ENCODE assay signal across 8 mouse cellular contexts in the genomic region with DNA sequence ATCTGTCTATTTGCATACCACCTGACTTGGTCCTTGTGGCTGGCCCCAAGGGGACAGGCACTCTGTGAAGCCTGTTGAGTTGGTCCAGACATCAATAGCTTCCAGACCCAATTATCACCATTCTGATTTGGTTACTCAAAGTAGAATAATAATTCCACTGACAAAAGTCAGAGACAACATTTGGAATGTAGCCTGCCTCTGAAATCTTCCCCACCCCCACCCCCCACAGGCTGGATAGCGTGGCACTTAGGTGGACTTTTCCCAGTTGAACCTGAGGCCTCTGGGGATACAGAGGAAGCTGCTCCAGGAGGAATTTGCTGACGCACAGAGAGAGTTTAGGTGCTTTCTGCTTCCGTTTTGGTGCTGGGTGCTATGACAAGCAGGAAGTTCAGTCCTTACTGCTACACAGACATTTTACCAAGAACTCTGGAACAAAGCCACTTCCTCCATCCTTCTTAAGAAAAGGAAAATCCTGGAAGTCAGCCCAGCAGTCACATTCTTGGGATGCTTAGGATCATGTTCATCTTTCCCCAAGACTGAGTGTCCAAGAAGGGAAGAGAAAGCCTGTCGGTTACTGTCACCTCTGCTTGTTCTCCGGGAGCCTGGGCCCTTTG. TPM values are rescaled to one million over a fixed set of nuclear protein-coding genes. Genes with fewer than 3 reads are reported as not detected.
DNase-seq lines count a peak whose midpoint lies in the region; ATAC-seq and TF ChIP-seq lines count a peak whose summit lies in the region.

No protein-coding gene starts in this region.

- 62% methylated on average over 5 of the region's 5 CpGs for WGBS in hindbrain, embryonic 10.5 days
- WGBS in hindbrain, embryonic 11.5 days: 60% methylated on average over 5 of the region's 5 CpGs
- 47% methylated on average over 5 of the region's 5 CpGs for WGBS in forebrain, embryonic 15.5 days
- 65% methylated on average over 5 of the region's 5 CpGs for WGBS in kidney, embryonic 14.5 days

- no peaks in the 10 kb centered on the region for H3K79me2 ChIP-seq in myocyte (ENCODE audit: control insufficient read depth, insufficient read depth)

- ATAC-seq in hindbrain, embryonic 11.5 days (ENCODE audit: low FRiP score): no peak
- ATAC-seq in forebrain, embryonic 15.5 days (replicated peaks): peak; percentile 9; the same call in 1 of the 2 replicates
- ATAC-seq in kidney, embryonic 14.5 days (ENCODE audit: low FRiP score, low TSS enrichment): peak; percentile 24; the same call in 1 of the 2 replicates
- ATAC-seq in frontal cortex, adult (ENCODE audit: low TSS enrichment): no peak

- H3K4me2 ChIP-seq in hindbrain, embryonic 11.5 days (replicated peaks; ENCODE audit: low read depth, low read length): no peak overlapping the region
- no peak overlapping the region for H3K4me2 ChIP-seq in forebrain, embryonic 15.5 days (replicated peaks)
- H3K4me2 ChIP-seq in kidney, embryonic 14.5 days (replicated peaks; ENCODE audit: low read depth, low read length): no peak overlapping the region
- peak overlapping the region; percentile 43 for H3K4me2 ChIP-seq in myocyte (ENCODE audit: low read depth)

- no peak overlapping the region for H3K4me3 ChIP-seq in hindbrain, embryonic 10.5 days
- no peak overlapping the region for H3K4me3 ChIP-seq in hindbrain, embryonic 11.5 days (ENCODE audit: low read depth, low read length)
- no peak overlapping the region for H3K4me3 ChIP-seq in forebrain, embryonic 15.5 days
- H3K4me3 ChIP-seq in kidney, embryonic 14.5 days (ENCODE audit: low read length): no peak overlapping the region
- H3K4me3 ChIP-seq in myocyte: no peak overlapping the region

- H3K9me3 ChIP-seq in hindbrain, embryonic 10.5 days: no peaks in the 10 kb centered on the region
- no peaks in the 10 kb centered on the region for H3K9me3 ChIP-seq in hindbrain, embryonic 11.5 days (ENCODE audit: control insufficient read depth, low read length)
- no peaks in the 10 kb centered on the region for H3K9me3 ChIP-seq in forebrain, embryonic 15.5 days
- no peaks in the 10 kb centered on the region for H3K9me3 ChIP-seq in kidney, embryonic 14.5 days (ENCODE audit: control insufficient read depth, low read length)

- H3K4me1 ChIP-seq in hindbrain, embryonic 10.5 days (replicated peaks): peaks cover 36% of the 10 kb centered on the region
- no peaks in the 10 kb centered on the region for H3K4me1 ChIP-seq in hindbrain, embryonic 11.5 days (replicated peaks; ENCODE audit: control insufficient read depth, insufficient read depth, low read length)
- peaks cover 54% of the 10 kb centered on the region for H3K4me1 ChIP-seq in forebrain, embryonic 15.5 days
- peaks cover 5% of the 10 kb centered on the region; the same call in 1 of the 2 replicates for H3K4me1 ChIP-seq in kidney, embryonic 14.5 days (ENCODE audit: control insufficient read depth, insufficient read depth, low read length)

- 0 out of 2 replicates have a peak overlapping the region, but pooled peaks have one; percentile 45 for H3K27ac ChIP-seq in hindbrain, embryonic 10.5 days
- no peak overlapping the region for H3K27ac ChIP-seq in hindbrain, embryonic 11.5 days (ENCODE audit: low read depth, low read length)
- H3K27ac ChIP-seq in forebrain, embryonic 15.5 days (replicated peaks): peak overlapping the region; percentile 84
- peak overlapping the region; percentile 8; the same call in 1 of the 2 replicates for H3K27ac ChIP-seq in kidney, embryonic 14.5 days (ENCODE audit: low read depth, low read length)

- DNase-seq in hindbrain, embryonic 10.5 days (ENCODE audit: low spot score): no peak
- DNase-seq in hindbrain, embryonic 11.5 days (ENCODE audit: low spot score): no peak
- DNase-seq in urinary bladder, postnatal 36 days (ENCODE audit: low spot score in 2 of 2): no peak
- DNase-seq in urinary bladder, adult 2 months (ENCODE audit: low spot score): no peak

- no peak for TF ChIP-seq POLR2A in myocyte (IDR thresholded peaks at IDR 0.05; ENCODE audit: insufficient read length, low read depth)

- H3K27me3 ChIP-seq in hindbrain, embryonic 10.5 days (ENCODE audit: insufficient read depth, poor library complexity, severe bottlenecking): peaks cover 16% of the 10 kb centered on the region
- H3K27me3 ChIP-seq in hindbrain, embryonic 11.5 days (ENCODE audit: control insufficient read depth, insufficient read depth, low read length): no peaks in the 10 kb centered on the region
- no peaks in the 10 kb centered on the region for H3K27me3 ChIP-seq in forebrain, embryonic 15.5 days
- H3K27me3 ChIP-seq in kidney, embryonic 14.5 days (ENCODE audit: control insufficient read depth, insufficient read depth, low read length): no peaks in the 10 kb centered on the region
- H3K27me3 ChIP-seq in myocyte (ENCODE audit: control insufficient read depth, insufficient read depth, insufficient read length): no peaks in the 10 kb centered on the region

- no peaks in the 10 kb centered on the region for H3K36me3 ChIP-seq in hindbrain, embryonic 10.5 days
- H3K36me3 ChIP-seq in hindbrain, embryonic 11.5 days (ENCODE audit: control insufficient read depth, insufficient read depth, low read length): no peaks in the 10 kb centered on the region
- 0 out of 2 replicates have a peak, but pooled peaks cover 3% of the 10 kb centered on the region for H3K36me3 ChIP-seq in forebrain, embryonic 15.5 days
- no peaks in the 10 kb centered on the region for H3K36me3 ChIP-seq in kidney, embryonic 14.5 days (ENCODE audit: control insufficient read depth, insufficient read depth, low read length)
- H3K36me3 ChIP-seq in myocyte (ENCODE audit: control insufficient read depth, insufficient read depth): no peaks in the 10 kb centered on the region

- no peak overlapping the region for H3K9ac ChIP-seq in hindbrain, embryonic 11.5 days (ENCODE audit: low read depth, low read length)
- no peak overlapping the region for H3K9ac ChIP-seq in forebrain, embryonic 15.5 days (replicated peaks)
- H3K9ac ChIP-seq in kidney, embryonic 14.5 days (ENCODE audit: low read depth, low read length): no peak overlapping the region

- no peak overlapping the region for H3ac ChIP-seq in myocyte (ENCODE audit: control insufficient read depth, insufficient read length)

TF ChIP-seq in myocyte, 11 proteins besides CTCF, POLR2A, EP300 and RAD21:
- TF ChIP-seq TCF3 (IDR thresholded peaks at IDR 0.05; ENCODE audit: insufficient read length, low read depth) (no peak), TCF12 (IDR thresholded peaks at IDR 0.05; ENCODE audit: insufficient read depth, poor library complexity, severe bottlenecking) (no peak), REST (IDR thresholded peaks at IDR 0.05; ENCODE audit: insufficient read depth, insufficient read length) (no peak), SRF (IDR thresholded peaks at IDR 0.05; ENCODE audit: control insufficient read depth, insufficient read length, low read depth) (no peak), E2F4 (IDR thresholded peaks at IDR 0.05; ENCODE audit: insufficient read depth) (no peak), MYOG (IDR thresholded peaks at IDR 0.05; ENCODE audit: control insufficient read depth in 1 of 3, insufficient read depth in 1 of 3, insufficient read length in 2 of 3, low read depth in 2 of 3) (no peak)

RNA-seq across cellular contexts. Expression of a gene that starts 36.6 kb away (rescaled TPM):
- polyA plus RNA-seq in hindbrain, embryonic 10.5 days (2016; fragmentation: Nextera tagmentation; extraction: Ambion mirVana): 48.4 and 48.5 TPM in 2 replicates
- 56.0 and 65.7 TPM in 2 replicates for polyA plus RNA-seq in hindbrain, embryonic 11.5 days (2014; fragmentation: Nextera tagmentation; extraction: Ambion mirVana)
- 41.3 and 42.4 TPM in 2 replicates for polyA plus RNA-seq in forebrain, embryonic 15.5 days (2015; fragmentation: Nextera tagmentation; extraction: Ambion mirVana)
- polyA plus RNA-seq in kidney, embryonic 14.5 days (2014; fragmentation: Nextera tagmentation; extraction: Ambion mirVana): 52.5 and 54.5 TPM in 2 replicates
- 25.9 TPM for polyA plus RNA-seq in myocyte (2012; fragmentation: generic; extraction: Trizol)
- polyA plus RNA-seq in urinary bladder, adult 2 months (2012; rRNA removed): 24.3 and 25.7 TPM in 2 replicates

RNA-seq across cellular contexts. Expression of a gene that starts 51.9 kb away (rescaled TPM):
- 54.7 and 56.4 TPM in 2 replicates for polyA plus RNA-seq in hindbrain, embryonic 10.5 days (2016; fragmentation: Nextera tagmentation; extraction: Ambion mirVana)
- 69.3 and 74.3 TPM in 2 replicates for polyA plus RNA-seq in hindbrain, embryonic 11.5 days (2014; fragmentation: Nextera tagmentation; extraction: Ambion mirVana)
- 71.1 and 80.1 TPM in 2 replicates for polyA plus RNA-seq in forebrain, embryonic 15.5 days (2015; fragmentation: Nextera tagmentation; extraction: Ambion mirVana)
- polyA plus RNA-seq in kidney, embryonic 14.5 days (2014; fragmentation: Nextera tagmentation; extraction: Ambion mirVana): 55.7 and 63.5 TPM in 2 replicates
- polyA plus RNA-seq in myocyte (2012; fragmentation: generic; extraction: Trizol): 18.7 TPM
- 18.9 and 23.1 TPM in 2 replicates for polyA plus RNA-seq in urinary bladder, adult 2 months (2012; rRNA removed)

Comparison
In these comparisons a context has a peak if more than half of its experiments do, and no peak if none do; other contexts are left out.
1. ATAC-seq: peak in forebrain, embryonic 15.5 days (single experiment) and kidney, embryonic 14.5 days (single experiment); none in hindbrain, embryonic 11.5 days (single experiment) and frontal cortex, adult (single experiment).